Mouse (Mus musculus) kidney, embryonic 15.5 days (tissue): ENCODE measurements around the gene Gbp4. TPM values are rescaled to one million over a fixed set of nuclear protein-coding genes. Genes with fewer than 3 reads are reported as not detected.
"Not testable (repeated sequence)": the region's sequence is repeated elsewhere in the genome, so short reads cannot be mapped to it uniquely, and the experiment has no call there.

Source experiments
- ATAC-seq: fragments of 200-750 bp; cut with Nextera tagmentation; replicated peaks from 2 replicates; pipeline ENCODE4 v1.8.0; 2017; ENCODE audit warnings: moderate TSS enrichment; ENCODE audit not compliant: low FRiP score
- H3K27ac ChIP-seq: fragments of 300-500 bp; sonication (generic); 2 replicates; pipeline ENCODE4 v1.5.1; 2015; ENCODE audit warnings: mild to moderate bottlenecking, inconsistent platforms
- H3K27me3 ChIP-seq: fragments of 300-500 bp; sonication (generic); 2 replicates; pipeline ENCODE4 v1.6.1; 2015; ENCODE audit warnings: inconsistent platforms
- H3K36me3 ChIP-seq: fragments of 300-500 bp; sonication (generic); 2 replicates; pipeline ENCODE4 v1.6.1; 2015; ENCODE audit warnings: inconsistent platforms
- H3K4me1 ChIP-seq: fragments of 300-500 bp; sonication (generic); 2 replicates; pipeline ENCODE4 v1.6.1; 2015; ENCODE audit warnings: inconsistent platforms
- H3K4me2 ChIP-seq: fragments of 300-500 bp; sonication (generic); 2 replicates; pipeline ENCODE4 v1.6.1; 2015; ENCODE audit warnings: moderate library complexity, mild to moderate bottlenecking, inconsistent platforms
- H3K4me3 ChIP-seq: fragments of 300-500 bp; sonication (generic); replicated peaks from 2 replicates; pipeline ENCODE4 v1.5.1; 2015; ENCODE audit warnings: mild to moderate bottlenecking, inconsistent platforms
- H3K9ac ChIP-seq: fragments of 300-500 bp; sonication (generic); 2 replicates; pipeline ENCODE4 v1.6.1; 2015; ENCODE audit warnings: mild to moderate bottlenecking, inconsistent platforms
- H3K9me3 ChIP-seq: fragments of 300-500 bp; sonication (generic); replicated peaks from 2 replicates; pipeline ENCODE4 v1.6.1; 2016; ENCODE audit warnings: inconsistent platforms
- WGBS: fragments of 180-500 bp; shearing (Covaris S2); methylation state at CpG from one replicate; pipeline ENCODE4 v1.1.7; 2015; ENCODE audit warnings: mixed read lengths; 5-methylcytosine and 5-hydroxymethylcytosine counted together
- polyA plus RNA-seq: library from polyadenylated mRNA; unstranded; fragments of >200 nt; fragmentation: Nextera tagmentation; extraction: Ambion mirVana; gene quantifications from 2 replicates; pipeline ENCODE4 v1.2.1, GENCODE M21; 2015

The Gbp4 gene
- polyA plus RNA-seq, 1 experiment from 2014 or later, result 0.49 TPM

DNA sequence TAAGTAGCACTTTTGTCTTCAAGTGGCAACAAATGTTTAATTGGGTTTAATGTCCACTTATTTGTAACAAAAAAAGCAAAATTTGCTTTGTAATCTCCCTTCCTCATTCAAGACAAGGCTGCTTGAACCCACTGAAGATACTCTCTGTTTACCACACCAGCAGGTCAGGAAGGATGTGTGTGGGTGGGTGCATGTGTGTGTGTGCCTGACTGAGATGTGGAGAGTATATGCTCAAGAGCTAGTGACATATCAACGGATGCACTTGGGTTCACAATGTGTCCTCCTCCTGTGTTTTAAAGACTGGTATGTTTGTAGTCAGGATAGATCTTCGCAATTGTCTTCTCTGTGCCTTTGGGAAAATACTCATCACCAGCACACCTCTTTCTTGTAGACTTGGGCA, 24.7 kb downstream of the Gbp4 start:
- Histone ChIP-seq H3K4me2 (no peak overlapping the region), H3K9ac (no peak overlapping the region), H3K27ac (no peak overlapping the region), H3K4me3 (no peak overlapping the region), H3K4me1 (no peaks in the 10 kb centered on the region), H3K27me3 (no peaks in the 10 kb centered on the region), H3K9me3 (no peaks in the 10 kb centered on the region), H3K36me3 (no peaks in the 10 kb centered on the region)
- 89% methylated on average over 2 of the region's 2 CpGs for WGBS
- no peak for ATAC-seq

DNA sequence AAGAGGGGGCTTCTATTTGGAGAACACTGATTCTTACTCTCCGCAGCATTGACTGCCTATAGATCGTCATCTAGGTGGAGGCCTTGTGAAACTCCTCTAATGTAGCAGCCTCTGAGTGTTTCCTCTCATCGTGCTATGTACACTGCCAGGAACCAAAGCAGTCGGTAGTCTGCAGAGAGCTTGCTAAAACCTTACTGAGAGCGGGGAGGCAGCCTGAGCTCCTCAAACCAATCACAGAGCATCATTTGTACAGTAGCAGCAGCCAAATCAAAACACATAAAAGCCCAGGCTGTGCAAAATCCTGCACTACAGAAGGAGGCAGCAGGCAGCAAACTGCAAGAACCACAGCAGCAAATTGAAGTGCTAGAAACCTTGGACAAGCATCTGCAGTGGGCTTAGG, 25.7 kb downstream of the Gbp4 start:
- Histone ChIP-seq H3K4me2 (no peak overlapping the region), H3K4me1 (no peaks in the 10 kb centered on the region), H3K27me3 (no peaks in the 10 kb centered on the region), H3K9me3 (no peaks in the 10 kb centered on the region), H3K4me3 (no peak overlapping the region), H3K9ac (no peak overlapping the region), H3K27ac (no peak overlapping the region), H3K36me3 (no peaks in the 10 kb centered on the region)
- ATAC-seq, result no peak
- 88% methylated on average over 5 of the region's 5 CpGs for WGBS

DNA sequence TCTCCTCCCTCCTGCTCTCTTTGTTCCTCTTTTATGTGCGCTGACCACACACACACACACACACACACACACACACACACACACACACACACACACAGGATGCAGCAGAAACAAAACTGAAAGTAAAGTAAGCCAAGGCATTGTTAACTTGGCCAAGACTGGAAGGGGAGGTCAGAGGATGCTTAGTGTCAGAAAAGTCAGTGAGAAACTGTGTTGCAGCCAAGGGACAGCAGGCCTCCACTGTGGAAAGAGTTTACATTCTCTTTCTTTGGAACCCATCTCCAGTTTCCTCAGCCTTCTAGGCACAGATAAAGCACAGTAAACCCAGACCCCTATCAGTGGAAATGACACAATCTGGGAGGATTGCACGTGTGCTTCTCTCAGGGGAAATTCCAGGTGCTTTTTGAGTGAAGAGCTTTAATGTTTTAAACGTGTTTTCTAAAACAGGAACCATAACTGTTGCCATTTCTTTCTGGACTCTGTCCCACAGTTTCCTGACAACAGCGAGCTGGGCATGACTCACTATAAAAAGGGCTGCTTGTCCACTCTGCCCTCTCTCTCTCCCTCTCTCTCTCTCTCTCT, 29.0 kb downstream of the Gbp4 start:
- H3K4me1 ChIP-seq, ATAC-seq, H3K36me3 ChIP-seq, H3K9me3 ChIP-seq, H3K9ac ChIP-seq, H3K27me3 ChIP-seq, H3K4me2 ChIP-seq, H3K4me3 ChIP-seq: not testable (repeated sequence)
- 20% methylated on average over 4 of the region's 4 CpGs for WGBS
- H3K27ac ChIP-seq, result peak overlapping the region; percentile 45; the same call in 1 of the 2 replicates

DNA sequence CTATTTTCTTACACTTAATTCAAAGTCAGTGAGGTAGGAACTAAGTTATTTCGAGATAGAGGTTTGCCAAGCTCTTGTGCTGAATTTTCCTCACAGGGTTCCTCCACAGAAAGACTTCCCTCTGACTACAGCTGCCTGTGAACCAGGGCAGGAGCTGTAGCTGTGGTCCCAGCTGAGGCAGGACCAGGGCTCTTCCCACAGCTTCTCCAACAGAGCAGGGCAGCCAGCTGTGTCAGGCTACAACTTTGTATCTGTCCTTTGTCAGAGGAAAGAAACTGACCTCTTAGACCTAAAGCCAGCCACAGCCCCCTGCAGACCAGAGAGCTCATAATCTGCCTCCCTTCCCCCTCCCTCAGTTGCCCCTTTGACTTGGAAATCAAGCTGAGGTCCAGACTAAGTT, 29.6 kb downstream of the Gbp4 start:
- not testable (repeated sequence) for H3K4me2 ChIP-seq, H3K4me1 ChIP-seq, H3K27me3 ChIP-seq, H3K36me3 ChIP-seq, H3K4me3 ChIP-seq, ATAC-seq, H3K9ac ChIP-seq, H3K9me3 ChIP-seq
- 37% methylated on average over 1 of the region's 1 CpGs for WGBS
- peak overlapping the region; percentile 64; the same call in 1 of the 2 replicates for H3K27ac ChIP-seq

DNA sequence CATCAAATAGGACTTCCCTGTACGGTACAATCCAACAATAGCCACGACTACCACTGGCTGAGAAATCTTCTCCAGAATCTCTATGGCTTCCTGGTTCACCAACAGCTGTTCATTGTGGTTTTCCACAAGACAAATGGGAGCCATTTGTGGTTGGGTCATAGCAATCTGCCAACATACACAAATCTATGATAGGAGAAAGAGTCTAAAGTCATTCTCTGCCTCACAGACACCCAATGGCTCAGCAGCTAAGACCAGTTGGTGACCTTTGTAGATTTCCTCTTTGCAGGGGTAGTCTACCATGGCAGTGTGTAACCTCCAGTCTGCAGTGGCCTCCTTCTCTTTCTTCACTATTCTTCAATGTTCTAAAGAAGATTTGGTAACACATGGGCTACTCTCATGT, 33.7 kb downstream of the Gbp4 start:
- not testable (repeated sequence) for ATAC-seq, H3K36me3 ChIP-seq
- WGBS, result 80% methylated on average over 2 of the region's 2 CpGs

DNA sequence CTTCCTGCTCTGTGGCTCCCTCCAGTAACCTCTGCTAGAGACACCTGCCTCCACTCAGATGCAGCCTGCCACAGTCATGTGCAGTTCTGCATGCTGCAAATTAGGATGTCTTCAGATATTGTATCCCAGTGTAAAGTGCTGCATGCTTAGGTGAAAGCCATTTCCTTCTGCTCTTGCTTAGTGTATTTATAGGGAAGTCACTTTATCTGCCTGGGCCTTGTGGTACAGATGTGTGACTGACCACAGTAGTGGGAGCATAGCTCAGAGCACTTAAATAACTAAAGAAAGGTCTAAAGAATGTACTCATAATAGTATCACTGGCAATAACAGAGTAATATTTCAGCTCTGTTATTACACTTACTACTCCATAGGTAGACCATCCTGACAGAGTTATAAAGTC, 57.5 kb downstream of the Gbp4 start:
- H3K27ac ChIP-seq, result no peak overlapping the region
- peaks cover 6% of the 10 kb centered on the region; the same call in 1 of the 2 replicates for H3K9me3 ChIP-seq
- H3K4me3 ChIP-seq, result no peak overlapping the region
- H3K9ac ChIP-seq, result no peak overlapping the region
- H3K4me1 ChIP-seq, result no peaks in the 10 kb centered on the region
- H3K36me3 ChIP-seq, result no peaks in the 10 kb centered on the region
- no peak for ATAC-seq
- H3K4me2 ChIP-seq, result no peak overlapping the region
- H3K27me3 ChIP-seq, result no peaks in the 10 kb centered on the region

More for the DNA sequence above, 33.7 kb downstream of the Gbp4 start:
- H3K27me3 ChIP-seq, H3K4me2 ChIP-seq, H3K9me3 ChIP-seq, H3K9ac ChIP-seq, H3K4me3 ChIP-seq, H3K4me1 ChIP-seq, H3K27ac ChIP-seq: not testable (repeated sequence)

DNA sequence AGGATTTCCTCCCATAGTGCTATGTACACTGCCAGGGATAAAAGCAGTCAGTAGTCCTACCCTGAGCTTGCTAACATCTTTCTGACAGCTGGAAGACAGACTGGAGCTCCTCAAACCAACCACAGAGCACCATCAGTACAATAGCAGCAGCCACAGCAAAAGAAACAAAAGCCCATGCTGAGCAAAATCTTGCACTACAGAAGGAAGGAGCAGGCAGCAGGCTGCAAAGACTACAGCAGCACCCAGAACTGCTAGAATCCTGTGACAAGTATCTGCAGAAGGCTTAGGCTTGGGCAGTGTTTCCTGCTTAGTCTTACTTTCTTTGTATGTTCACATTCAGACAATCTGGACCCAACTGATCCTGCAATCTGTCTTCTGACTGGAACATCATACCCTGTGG, 71.0 kb downstream of the Gbp4 start:
- ATAC-seq, H3K4me2 ChIP-seq, H3K27ac ChIP-seq, H3K4me1 ChIP-seq, H3K9me3 ChIP-seq, H3K9ac ChIP-seq, H3K4me3 ChIP-seq, H3K36me3 ChIP-seq, H3K27me3 ChIP-seq: not testable (repeated sequence)

Other genes starting within 250 kb of the Gbp4 start
- 1.3 TPM in 2 replicates for gene Abcg3, start 156.9 kb downstream of the Gbp4 start, polyA plus RNA-seq
- 2.4 and 2.5 TPM in 2 replicates for gene Gbp9, start within 50 bp of the Gbp4 start, polyA plus RNA-seq
- 0.54 and 0.91 TPM in 2 replicates for gene Gbp8, start within 50 bp of the Gbp4 start, polyA plus RNA-seq
- gene Gbp10, start 99.9 kb upstream of the Gbp4 start, polyA plus RNA-seq, result not detected in 2 replicates
- 0.31 TPM in 1 of 2 replicates, not detected in the other for gene Gm43302, start 154.1 kb upstream of the Gbp4 start, polyA plus RNA-seq
- 0.56 and 0.91 TPM in 2 replicates for gene Gbp6, start 154.1 kb upstream of the Gbp4 start, polyA plus RNA-seq